Mouse (Mus musculus): ENCODE results near the gene Chd9. TPM values are rescaled to one million over a fixed set of nuclear protein-coding genes. Genes with fewer than 3 reads are reported as not detected.

The Chd9 gene
- polyA plus RNA-seq, 1 experiment from 2014 or later, result 93.7 TPM

DNA sequence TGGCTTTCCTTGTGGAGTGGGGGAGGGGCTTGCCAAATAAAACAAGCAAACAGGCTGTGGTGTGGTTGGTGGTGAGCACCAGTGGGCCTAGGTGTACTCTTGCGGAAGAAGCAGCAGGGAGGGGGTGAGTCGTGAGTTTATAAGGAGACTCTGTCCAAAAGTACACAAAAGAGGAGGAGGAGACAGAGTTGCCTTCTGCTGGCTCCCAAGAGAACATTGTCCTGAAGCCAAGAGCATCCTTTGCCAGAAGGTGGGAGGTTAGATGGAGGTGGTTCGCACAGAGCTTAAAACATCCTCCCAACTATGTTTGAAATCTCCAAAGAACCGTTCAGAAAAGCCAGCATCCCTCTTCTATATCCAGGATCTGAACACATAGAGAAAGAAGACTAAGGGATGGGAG, 40.2 kb downstream of the Chd9 start:
- no peak overlapping the region for H3K4me3 ChIP-seq (replicated peaks; ENCODE audit: low read length)
- no peak overlapping the region for H3K4me2 ChIP-seq (ENCODE audit: low read length)
- H3K9me3 ChIP-seq (ENCODE audit: control insufficient read depth, low read length), result no peaks in the 10 kb centered on the region
- WGBS, result 62% methylated on average over 4 of the region's 4 CpGs
- no peaks in the 10 kb centered on the region for H3K27me3 ChIP-seq (replicated peaks; ENCODE audit: control insufficient read depth, insufficient read depth, low read length)
- peaks cover 37% of the 10 kb centered on the region for H3K4me1 ChIP-seq (replicated peaks; ENCODE audit: control insufficient read depth, insufficient read depth, low read length)
- H3K36me3 ChIP-seq (ENCODE audit: control insufficient read depth, insufficient read depth), result no peaks in the 10 kb centered on the region
- H3K27ac ChIP-seq (ENCODE audit: low read length), result no peak overlapping the region; the same call in 1 of the 2 replicates
- no peak overlapping the region for H3K9ac ChIP-seq (replicated peaks; ENCODE audit: low read depth, low read length)
- ATAC-seq, result no peak

DNA sequence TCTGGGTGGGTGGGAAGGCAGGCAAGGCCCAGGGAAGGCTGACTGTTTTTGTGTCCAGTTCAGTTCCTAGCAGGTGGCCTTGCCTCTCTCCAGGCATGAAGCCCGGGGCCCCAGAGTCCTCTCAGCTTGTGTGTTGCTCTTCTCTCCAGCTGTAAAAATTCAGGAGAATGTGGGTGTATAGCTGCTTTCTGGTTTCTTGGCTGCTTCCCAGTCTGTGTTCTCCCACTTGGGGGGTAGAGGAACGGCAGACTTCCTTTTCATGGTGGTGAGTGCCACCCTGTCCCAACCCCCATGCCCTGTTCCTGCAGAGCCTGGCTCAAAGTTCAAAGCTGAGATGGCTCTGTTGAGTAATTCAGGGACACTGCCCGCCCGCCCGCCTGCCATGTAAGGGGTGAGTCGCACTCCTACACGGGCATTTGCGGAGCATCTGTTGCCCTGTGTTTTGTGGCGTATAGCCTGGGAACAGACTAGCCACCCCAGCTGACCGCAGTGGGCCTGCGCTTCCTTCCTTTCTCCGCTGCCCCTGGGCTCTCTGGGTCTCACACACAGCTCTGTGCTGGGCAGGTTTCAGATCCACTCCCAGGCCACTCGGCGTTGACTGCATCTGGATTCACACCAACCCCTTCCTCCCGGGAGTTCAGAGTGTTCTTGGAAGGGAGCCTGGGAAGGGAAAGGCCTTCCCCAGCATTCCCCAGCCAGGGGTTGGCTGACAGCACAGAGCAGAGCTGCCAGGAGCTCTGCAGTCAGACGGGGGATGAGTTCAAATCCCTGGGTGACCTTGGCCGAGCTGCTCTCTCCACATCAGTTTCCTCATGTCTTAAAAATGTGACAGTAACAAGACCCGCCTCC, 41.1 kb downstream of the Chd9 start:
- Histone ChIP-seq H3K4me2 (ENCODE audit: low read length) (peak overlapping the region; percentile 46), H3K4me1 (replicated peaks; ENCODE audit: control insufficient read depth, insufficient read depth, low read length) (peaks cover 37% of the 10 kb centered on the region), H3K36me3 (ENCODE audit: control insufficient read depth, insufficient read depth) (no peaks in the 10 kb centered on the region), H3K4me3 (replicated peaks; ENCODE audit: low read length) (no peak overlapping the region), H3K27me3 (replicated peaks; ENCODE audit: control insufficient read depth, insufficient read depth, low read length) (no peaks in the 10 kb centered on the region), H3K9me3 (ENCODE audit: control insufficient read depth, low read length) (no peaks in the 10 kb centered on the region), H3K9ac (replicated peaks; ENCODE audit: low read depth, low read length) (peak overlapping the region; percentile 36; the same call in 1 of the 2 replicates), H3K27ac (ENCODE audit: low read length) (peak overlapping the region; percentile 83)
- peak; percentile 41 for ATAC-seq
- WGBS, result 30% methylated on average over 18 of the region's 18 CpGs

GRCm38 (mm10) chr8:90869920-90870777, 42.0 kb downstream of the Chd9 start:
- no peaks in the 10 kb centered on the region for H3K36me3 ChIP-seq (ENCODE audit: control insufficient read depth, insufficient read depth)
- H3K4me2 ChIP-seq (ENCODE audit: low read length), result peak overlapping the region; percentile 46
- no peaks in the 10 kb centered on the region for H3K27me3 ChIP-seq (replicated peaks; ENCODE audit: control insufficient read depth, insufficient read depth, low read length)
- WGBS, result 3% methylated on average over 22 of the region's 22 CpGs
- H3K4me3 ChIP-seq (replicated peaks; ENCODE audit: low read length), result peak overlapping the region; percentile 17; the same call in 1 of the 2 replicates
- H3K9ac ChIP-seq (replicated peaks; ENCODE audit: low read depth, low read length), result peak overlapping the region; percentile 36
- no peaks in the 10 kb centered on the region for H3K9me3 ChIP-seq (ENCODE audit: control insufficient read depth, low read length)
- peak overlapping the region; percentile 83 for H3K27ac ChIP-seq (ENCODE audit: low read length)
- peaks cover 37% of the 10 kb centered on the region for H3K4me1 ChIP-seq (replicated peaks; ENCODE audit: control insufficient read depth, insufficient read depth, low read length)
- ATAC-seq, result peak; percentile 90

GRCm38 (mm10) chr8:90871375-90872080, 43.4 kb downstream of the Chd9 start:
- Histone ChIP-seq H3K27me3 (replicated peaks; ENCODE audit: control insufficient read depth, insufficient read depth, low read length) (no peaks in the 10 kb centered on the region), H3K9ac (replicated peaks; ENCODE audit: low read depth, low read length) (no peak overlapping the region), H3K9me3 (ENCODE audit: control insufficient read depth, low read length) (no peaks in the 10 kb centered on the region), H3K27ac (ENCODE audit: low read length) (peak overlapping the region; percentile 57), H3K36me3 (ENCODE audit: control insufficient read depth, insufficient read depth) (no peaks in the 10 kb centered on the region), H3K4me3 (replicated peaks; ENCODE audit: low read length) (no peak overlapping the region), H3K4me1 (replicated peaks; ENCODE audit: control insufficient read depth, insufficient read depth, low read length) (peaks cover 45% of the 10 kb centered on the region), H3K4me2 (ENCODE audit: low read length) (no peak overlapping the region)
- ATAC-seq, result no peak
- WGBS, result 24% methylated on average over 6 of the region's 6 CpGs

GRCm38 (mm10) chr8:90873051-90873450, 44.9 kb downstream of the Chd9 start:
- Histone ChIP-seq H3K4me1 (replicated peaks; ENCODE audit: control insufficient read depth, insufficient read depth, low read length) (peaks cover 59% of the 10 kb centered on the region), H3K4me2 (ENCODE audit: low read length) (no peak overlapping the region), H3K36me3 (ENCODE audit: control insufficient read depth, insufficient read depth) (no peaks in the 10 kb centered on the region), H3K9ac (replicated peaks; ENCODE audit: low read depth, low read length) (no peak overlapping the region), H3K4me3 (replicated peaks; ENCODE audit: low read length) (no peak overlapping the region), H3K27ac (ENCODE audit: low read length) (no peak overlapping the region), H3K27me3 (replicated peaks; ENCODE audit: control insufficient read depth, insufficient read depth, low read length) (no peaks in the 10 kb centered on the region), H3K9me3 (ENCODE audit: control insufficient read depth, low read length) (no peaks in the 10 kb centered on the region)
- 93% methylated on average over 4 of the region's 4 CpGs for WGBS
- no peak for ATAC-seq

DNA sequence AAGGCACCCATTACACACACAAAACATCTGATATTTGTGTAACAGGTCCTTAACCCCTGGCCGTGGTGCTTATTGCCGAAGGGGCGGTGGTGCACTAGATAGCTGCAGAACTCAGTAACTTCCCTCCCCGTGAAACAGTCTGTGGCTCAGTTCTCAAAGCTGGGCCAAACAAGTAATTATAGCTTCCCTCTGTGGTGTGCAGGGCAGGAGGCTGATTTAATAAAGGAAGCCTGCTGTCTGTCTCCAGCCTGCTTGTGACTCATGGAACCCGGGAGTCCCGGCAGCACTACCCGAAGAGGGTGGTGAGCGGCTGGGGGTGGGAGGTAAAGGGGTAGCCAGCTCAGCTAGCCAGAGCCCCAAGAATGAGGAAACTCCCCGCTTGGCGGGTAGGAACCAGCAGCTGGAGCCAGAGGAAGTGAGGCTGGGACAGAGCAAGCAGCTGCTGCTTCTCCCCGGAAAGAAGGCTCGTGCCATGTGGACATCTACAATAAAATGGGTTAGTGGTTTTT, 48.1 kb downstream of the Chd9 start:
- no peaks in the 10 kb centered on the region for H3K9me3 ChIP-seq (ENCODE audit: control insufficient read depth, low read length)
- peak overlapping the region; percentile 46 for H3K4me3 ChIP-seq (replicated peaks; ENCODE audit: low read length)
- peak overlapping the region; percentile 69 for H3K27ac ChIP-seq (ENCODE audit: low read length)
- peak overlapping the region; percentile 65; the same call in 1 of the 2 replicates for H3K9ac ChIP-seq (replicated peaks; ENCODE audit: low read depth, low read length)
- peak overlapping the region; percentile 91 for H3K4me2 ChIP-seq (ENCODE audit: low read length)
- H3K27me3 ChIP-seq (replicated peaks; ENCODE audit: control insufficient read depth, insufficient read depth, low read length), result no peaks in the 10 kb centered on the region
- H3K4me1 ChIP-seq (replicated peaks; ENCODE audit: control insufficient read depth, insufficient read depth, low read length), result peaks cover 31% of the 10 kb centered on the region
- peak; percentile 73 for ATAC-seq
- WGBS, result 2% methylated on average over 12 of the region's 12 CpGs
- H3K36me3 ChIP-seq (ENCODE audit: control insufficient read depth, insufficient read depth), result no peaks in the 10 kb centered on the region

DNA sequence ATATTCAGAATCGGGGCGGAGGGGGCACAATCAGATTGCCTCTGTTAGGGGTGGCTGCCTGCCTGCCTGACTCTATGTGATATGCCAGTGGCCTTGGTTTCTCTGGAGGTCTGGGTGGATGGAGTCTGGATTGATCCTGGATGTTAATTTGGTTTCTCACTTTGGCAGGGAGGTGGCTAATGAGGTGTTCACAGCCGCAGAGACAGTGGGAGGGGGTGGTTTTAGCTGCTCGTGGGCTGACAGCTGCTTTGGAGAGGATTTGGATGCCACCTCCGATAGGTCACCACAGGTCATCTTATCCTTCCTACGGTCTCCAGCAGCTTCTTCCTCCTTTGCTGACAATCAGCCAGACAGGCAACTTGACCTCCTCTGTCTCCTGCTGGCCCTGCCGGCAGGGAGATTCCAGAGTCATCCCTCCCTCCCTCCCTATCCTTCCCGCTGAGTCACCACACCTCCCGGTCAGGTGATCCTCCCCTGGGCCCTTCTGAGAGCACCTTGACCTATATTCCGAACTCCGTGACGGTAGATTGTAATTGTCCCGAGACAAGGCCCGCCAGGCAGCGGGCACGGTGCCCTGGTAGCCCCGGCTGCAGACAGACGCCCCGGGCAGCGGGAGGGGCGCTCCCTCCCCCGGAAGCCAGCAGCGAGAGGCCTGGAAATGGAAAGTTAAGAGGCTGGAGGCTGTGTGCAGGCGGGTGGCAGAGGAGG, 48.7 kb downstream of the Chd9 start:
- Histone ChIP-seq H3K9me3 (ENCODE audit: control insufficient read depth, low read length) (no peaks in the 10 kb centered on the region), H3K4me1 (replicated peaks; ENCODE audit: control insufficient read depth, insufficient read depth, low read length) (peaks cover 25% of the 10 kb centered on the region), H3K36me3 (ENCODE audit: control insufficient read depth, insufficient read depth) (no peaks in the 10 kb centered on the region), H3K27me3 (replicated peaks; ENCODE audit: control insufficient read depth, insufficient read depth, low read length) (no peaks in the 10 kb centered on the region), H3K4me2 (ENCODE audit: low read length) (peak overlapping the region; percentile 91), H3K4me3 (replicated peaks; ENCODE audit: low read length) (peak overlapping the region; percentile 46), H3K9ac (replicated peaks; ENCODE audit: low read depth, low read length) (peak overlapping the region; percentile 65), H3K27ac (ENCODE audit: low read length) (peak overlapping the region; percentile 69)
- ATAC-seq, result peak; percentile 60
- WGBS, result 2% methylated on average over 23 of the region's 24 CpGs

GRCm38 (mm10) chr8:90877430-90877975, 49.4 kb downstream of the Chd9 start:
- Histone ChIP-seq H3K27me3 (replicated peaks; ENCODE audit: control insufficient read depth, insufficient read depth, low read length) (no peaks in the 10 kb centered on the region), H3K9ac (replicated peaks; ENCODE audit: low read depth, low read length) (peak overlapping the region; percentile 65), H3K4me2 (ENCODE audit: low read length) (peak overlapping the region; percentile 91), H3K36me3 (ENCODE audit: control insufficient read depth, insufficient read depth) (no peaks in the 10 kb centered on the region), H3K4me1 (replicated peaks; ENCODE audit: control insufficient read depth, insufficient read depth, low read length) (peaks cover 23% of the 10 kb centered on the region), H3K27ac (ENCODE audit: low read length) (peak overlapping the region; percentile 69), H3K4me3 (replicated peaks; ENCODE audit: low read length) (peak overlapping the region; percentile 46), H3K9me3 (ENCODE audit: control insufficient read depth, low read length) (no peaks in the 10 kb centered on the region)
- ATAC-seq, result no peak
- 5% methylated on average over 11 of the region's 11 CpGs for WGBS

Data from forebrain, embryonic 16.5 days (tissue).